Mouse (Mus musculus) erythroblast, adult 5-6 weeks (primary cell): ENCODE results near the gene Gm49368. TPM values are rescaled to one million over a fixed set of nuclear protein-coding genes. Genes with fewer than 3 reads are reported as not detected.

Experiments used
- ATAC-seq: replicated peaks from 2 replicates; pipeline ENCODE4 v1.8.0; 2016; ENCODE audit warnings: moderate number of reproducible peaks, mild to moderate bottlenecking, moderate TSS enrichment, inconsistent platforms; ENCODE audit not compliant: poor library complexity, low FRiP score, severe bottlenecking
- total RNA-seq, 2 experiments: library from RNA; stranded (forward) in 1 of 2; stranded (reverse) in 1 of 2; fragments of 150-400 nt in 1 of 2; fragments of 200-764, 138-1000 nt in 1 of 2; gene quantifications; 2 replicates each; pipeline versions ENCODE4 v1.2.3 to v1.2.4; 2015 to 2017; ENCODE audit warnings: low replicate concordance in 2 of 2

Gm49368 gene
- total RNA-seq, 2 experiments from 2014 or later: not detected

GRCm38 (mm10) chr7:128053061-128053460 is 9.4 kb upstream of the Gm49368 start:
- ATAC-seq: no peak

GRCm38 (mm10) chr7:128056917-128057444 is 5.5 kb upstream of the Gm49368 start:
- ATAC-seq: no peak

- no peak for ATAC-seq
Measured at GRCm38 (mm10) chr7:128057860-128058259, 4.6 kb upstream of the Gm49368 start.

GRCm38 (mm10) chr7:128058576-128058975 is 3.9 kb upstream of the Gm49368 start:
- ATAC-seq: no peak

- no peak for ATAC-seq
Measured at GRCm38 (mm10) chr7:128059091-128059490, 3.4 kb upstream of the Gm49368 start.

GRCm38 (mm10) chr7:128063211-128063781 is 813 bp downstream of the Gm49368 start:
- ATAC-seq: no peak

- no peak for ATAC-seq
Measured at GRCm38 (mm10) chr7:128065547-128065946, 3.1 kb downstream of the Gm49368 start.

- ATAC-seq: no peak
Measured at GRCm38 (mm10) chr7:128067847-128068246, 5.4 kb downstream of the Gm49368 start.

- no peak for ATAC-seq
Measured at GRCm38 (mm10) chr7:128069844-128070243, 7.4 kb downstream of the Gm49368 start.

GRCm38 (mm10) chr7:128071816-128072215 is 9.3 kb downstream of the Gm49368 start:
- no peak for ATAC-seq

- no peak for ATAC-seq
Measured at GRCm38 (mm10) chr7:128080012-128080411, 17.5 kb downstream of the Gm49368 start.

GRCm38 (mm10) chr7:128089141-128089540 is 26.7 kb downstream of the Gm49368 start:
- no peak for ATAC-seq

GRCm38 (mm10) chr7:128098135-128098534 is 35.7 kb downstream of the Gm49368 start:
- ATAC-seq: no peak

GRCm38 (mm10) chr7:128100742-128101357 is 38.4 kb downstream of the Gm49368 start:
- ATAC-seq: no peak

- ATAC-seq: no peak
Measured at GRCm38 (mm10) chr7:128105246-128105645, 42.8 kb downstream of the Gm49368 start.

- ATAC-seq: no peak
Measured at GRCm38 (mm10) chr7:128107462-128107861, 45.0 kb downstream of the Gm49368 start.

- ATAC-seq: no peak
Measured at GRCm38 (mm10) chr7:128110314-128110713, 47.8 kb downstream of the Gm49368 start.

- ATAC-seq: no peak
Measured at GRCm38 (mm10) chr7:128112131-128112530, 49.6 kb downstream of the Gm49368 start.

- no peak for ATAC-seq
Measured at GRCm38 (mm10) chr7:128114371-128115105, 52.1 kb downstream of the Gm49368 start.

- ATAC-seq: no peak
Measured at GRCm38 (mm10) chr7:128115211-128115958, 52.9 kb downstream of the Gm49368 start.
